ENCODE assay signal across 12 mouse cellular contexts in genomic region chr9:75898022-75898421, GRCm38 (mm10).
"Had no signal": no experiment of that assay in that cellular context is flagged by ENCODE, and none has a peak within 500 bp of the region (broad histone marks: within the 10 kb centered on the region; RNA-seq: fewer than 3 reads in every experiment).

No protein-coding gene starts in this region.

- H3K9ac ChIP-seq: limb, embryonic 13.5 days; lung, embryonic 15.5 days; midbrain, embryonic 12.5 days; neural tube, embryonic 15.5 days had no signal

- H3K4me1 ChIP-seq: lung, embryonic 15.5 days; midbrain, embryonic 12.5 days; neural tube, embryonic 15.5 days had no signal

- DNase-seq: kidney, adult 2 months; kidney, postnatal 36 days; layer of hippocampus, adult 9-11 months; layer of hippocampus, postnatal 36 days; right cerebral cortex, adult 18-20 months; right cerebral cortex, postnatal 25 days; thymus, postnatal 36 days had no signal

- H3K27ac ChIP-seq: lung, embryonic 15.5 days; midbrain, embryonic 12.5 days; neural tube, embryonic 15.5 days had no signal

- H3K9me3 ChIP-seq: limb, embryonic 13.5 days; lung, embryonic 15.5 days; midbrain, embryonic 12.5 days; neural tube, embryonic 15.5 days had no signal

- H3K4me2 ChIP-seq: limb, embryonic 13.5 days; lung, embryonic 15.5 days; midbrain, embryonic 12.5 days; neural tube, embryonic 15.5 days had no signal

- H3K36me3 ChIP-seq: limb, embryonic 13.5 days; midbrain, embryonic 12.5 days; neural tube, embryonic 15.5 days had no signal

- ATAC-seq: intestine, embryonic 16.5 days had no signal

- H3K4me3 ChIP-seq: limb, embryonic 13.5 days; lung, embryonic 15.5 days; midbrain, embryonic 12.5 days; neural tube, embryonic 15.5 days had no signal

- H3K27me3 ChIP-seq: limb, embryonic 13.5 days; lung, embryonic 15.5 days; midbrain, embryonic 12.5 days; neural tube, embryonic 15.5 days had no signal
